Mouse (Mus musculus) kidney, postnatal 0 days (tissue): ENCODE data around the gene Ptchd3. TPM values are rescaled to one million over a fixed set of nuclear protein-coding genes. Genes with fewer than 3 reads are reported as not detected.

Experiments used
- ATAC-seq: fragments of 200-750 bp; cut with Nextera tagmentation; replicated peaks from 2 replicates; pipeline ENCODE4 v1.8.0; 2017; ENCODE audit warnings: low read depth, moderate number of reproducible peaks, moderate TSS enrichment, moderate library complexity; ENCODE audit not compliant: low FRiP score
- DNase-seq: peaks from one replicate; pipeline ENCODE4 v3.0.0-alpha.2; 2016; ENCODE audit warnings: low spot score
- H3K27ac ChIP-seq: fragments of 300-500 bp; sonication (generic); 2 replicates; pipeline ENCODE4 v1.5.1; 2014; ENCODE audit warnings: mild to moderate bottlenecking
- H3K27me3 ChIP-seq: fragments of 300-500 bp; sonication (generic); 2 replicates; pipeline ENCODE4 v1.6.1; 2014; ENCODE audit warnings: low read length, mixed read lengths; ENCODE audit not compliant: insufficient read depth
- H3K36me3 ChIP-seq: fragments of 300-500 bp; sonication (generic); 2 replicates; pipeline ENCODE4 v1.6.1; 2014; ENCODE audit warnings: low read length, mixed read lengths; ENCODE audit not compliant: insufficient read depth
- H3K4me1 ChIP-seq: fragments of 300-500 bp; sonication (generic); replicated peaks from 2 replicates; pipeline ENCODE4 v1.6.1; 2014; ENCODE audit warnings: antibody characterized with exemption, low read length, mixed read lengths; ENCODE audit not compliant: insufficient read depth
- H3K4me2 ChIP-seq: fragments of 300-500 bp; sonication (generic); 2 replicates; pipeline ENCODE4 v1.6.1; 2014; ENCODE audit warnings: mild to moderate bottlenecking, low read length, moderate library complexity, mixed read lengths
- H3K4me3 ChIP-seq: fragments of 300-500 bp; sonication (generic); replicated peaks from 2 replicates; pipeline ENCODE4 v1.5.1; 2014; ENCODE audit warnings: low read depth, low read length
- H3K9ac ChIP-seq: fragments of 300-500 bp; sonication (generic); 2 replicates; pipeline ENCODE4 v1.6.1; 2014; ENCODE audit warnings: low read depth, low read length
- H3K9me3 ChIP-seq: fragments of 300-500 bp; sonication (generic); replicated peaks from 2 replicates; pipeline ENCODE4 v1.6.1; 2016; ENCODE audit warnings: low read length, inconsistent platforms, mixed read lengths
- CTCF ChIP-seq: IDR thresholded peaks from 2 replicates; pipeline ENCODE4 v1.5.1; 2016; ENCODE audit warnings: antibody characterized with exemption, low read depth, mild to moderate bottlenecking, moderate library complexity
- WGBS: fragments of 180-500 bp; shearing (Covaris S2); extraction: QIAGEN DNeasy Blood & Tissue Kit; methylation state at CpG from one replicate; pipeline ENCODE4 v1.1.7; 2014; 5-methylcytosine and 5-hydroxymethylcytosine counted together
- polyA plus RNA-seq: library from polyadenylated mRNA; unstranded; fragments of >200 nt; fragmentation: Nextera tagmentation; extraction: Ambion mirVana; gene quantifications from 2 replicates; pipeline ENCODE4 v1.2.1, GENCODE M21; 2015

Gene Ptchd3
- not detected in 2 replicates for polyA plus RNA-seq

DNA sequence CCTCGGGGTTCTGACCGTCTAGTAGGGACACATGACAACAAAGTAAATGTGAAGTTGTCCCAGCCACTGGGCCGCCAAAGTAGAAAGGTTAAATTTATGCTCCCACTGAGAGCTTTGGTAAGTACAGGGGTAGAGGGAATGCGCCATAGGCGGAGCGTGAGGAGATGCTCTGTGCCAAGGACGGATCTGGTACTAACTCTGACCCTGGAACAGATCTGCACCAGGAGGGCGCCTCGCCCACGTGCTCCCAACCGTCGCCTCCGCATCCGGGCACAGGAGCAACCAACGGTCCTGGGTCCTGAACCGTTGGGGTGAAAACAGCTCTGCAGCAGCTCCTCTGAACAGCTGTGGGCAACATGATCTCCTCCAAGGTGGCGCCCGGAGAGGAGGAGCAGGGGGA, at the start of gene Ptchd3:
TSS of gene Ptchd3 (plus strand) at position 301 of the 400 bp plus-strand sequence.
- WGBS, result 60% methylated on average over 18 of the region's 18 CpGs
- DNase-seq (peak; percentile 18), ATAC-seq (no peak)

DNA sequence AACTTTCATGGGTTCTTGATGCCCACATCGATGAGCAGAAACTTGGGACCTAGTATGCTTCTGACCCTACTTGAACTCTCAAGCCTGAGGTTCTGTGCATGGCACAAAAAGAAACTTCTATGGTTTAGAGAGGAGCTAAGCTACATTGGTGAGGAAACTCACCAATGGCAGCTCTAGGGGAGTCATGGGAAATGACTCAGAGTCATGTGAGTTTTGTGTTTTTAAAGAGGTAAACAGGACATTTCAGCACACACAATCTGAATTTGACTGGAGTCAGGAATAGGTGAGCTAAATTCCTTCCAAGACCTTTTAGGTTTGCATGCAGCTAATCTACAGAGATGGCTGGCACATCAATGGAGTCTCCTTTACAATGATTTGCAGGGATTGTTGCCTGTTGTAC, 48.2 kb upstream of the Ptchd3 start:
- ATAC-seq (no peak), DNase-seq (no peak)
- no peaks in the 10 kb centered on the region for H3K9me3 ChIP-seq
- no peaks in the 10 kb centered on the region for H3K27me3 ChIP-seq
- H3K4me1 ChIP-seq, result no peaks in the 10 kb centered on the region
- H3K4me2 ChIP-seq, result no peak overlapping the region
- 85% methylated on average over 1 of the region's 1 CpGs for WGBS
- H3K27ac ChIP-seq, result no peak overlapping the region
- H3K36me3 ChIP-seq, result no peaks in the 10 kb centered on the region
- H3K4me3 ChIP-seq, result no peak overlapping the region
- no peak overlapping the region for H3K9ac ChIP-seq
- TF ChIP-seq CTCF, result no peak

More for the DNA sequence above, at the start of gene Ptchd3:
- H3K9ac ChIP-seq, result no peak within 1 kb of the TSS
- no peaks in the 10 kb centered on the region for H3K27me3 ChIP-seq
- no peak for TF ChIP-seq CTCF
- H3K36me3 ChIP-seq, result no peaks in the 10 kb centered on the region
- H3K27ac ChIP-seq, result no peak within 1 kb of the TSS
- H3K9me3 ChIP-seq, result no peaks in the 10 kb centered on the region
- no peaks in the 10 kb centered on the region for H3K4me1 ChIP-seq
- H3K4me2 ChIP-seq, result no peak within 1 kb of the TSS
- H3K4me3 ChIP-seq, result no peak within 1 kb of the TSS

DNA sequence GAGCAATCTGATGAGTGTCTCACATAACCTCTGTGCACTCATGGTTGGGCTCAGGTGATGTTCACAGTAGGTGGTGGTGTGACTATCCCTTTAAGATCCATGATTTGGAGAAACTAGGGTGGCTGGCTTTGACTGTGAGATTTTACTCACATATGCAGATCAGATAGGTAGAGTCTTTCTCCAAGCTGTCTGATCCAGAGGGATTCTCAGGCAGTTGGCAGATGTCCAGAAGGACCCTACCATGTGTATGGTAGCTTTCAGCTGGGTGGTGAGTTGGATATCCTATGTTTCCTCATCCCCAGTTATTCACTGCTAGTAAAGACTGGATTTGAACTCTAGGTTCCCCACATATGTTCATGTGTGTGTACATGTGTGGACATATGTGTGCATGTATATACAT, 42.6 kb upstream of the Ptchd3 start:
- Histone ChIP-seq H3K36me3 (no peaks in the 10 kb centered on the region), H3K4me2 (no peak overlapping the region), H3K9ac (no peak overlapping the region), H3K4me3 (no peak overlapping the region), H3K4me1 (no peaks in the 10 kb centered on the region), H3K27ac (no peak overlapping the region), H3K27me3 (no peaks in the 10 kb centered on the region), H3K9me3 (no peaks in the 10 kb centered on the region)
- DNase-seq (no peak), ATAC-seq (no peak)
- no peak for TF ChIP-seq CTCF

DNA sequence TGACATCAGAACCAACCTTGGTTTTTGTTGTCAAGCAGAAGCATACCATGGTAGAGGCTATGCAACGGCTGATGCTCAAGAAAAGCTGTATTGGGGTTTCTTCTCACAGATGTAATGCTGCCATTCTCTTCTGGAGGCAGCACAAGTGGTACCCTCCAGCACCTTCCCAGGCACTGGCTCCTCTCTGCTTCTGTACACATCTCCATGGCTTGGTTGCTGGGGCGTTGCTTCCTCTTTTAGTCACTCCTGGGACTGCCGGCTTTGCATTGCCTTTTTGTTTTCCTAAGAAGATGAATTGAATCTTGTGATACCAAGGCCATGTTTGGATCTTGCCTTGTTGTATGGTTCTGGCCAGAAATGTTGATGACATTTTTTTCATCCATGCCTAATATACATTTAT, 40.5 kb upstream of the Ptchd3 start:
- TF ChIP-seq CTCF, result no peak
- H3K27me3 ChIP-seq, result no peaks in the 10 kb centered on the region
- ATAC-seq, result no peak
- no peak overlapping the region for H3K4me2 ChIP-seq
- H3K9me3 ChIP-seq, result no peaks in the 10 kb centered on the region
- no peak for DNase-seq
- no peak overlapping the region for H3K27ac ChIP-seq
- no peak overlapping the region for H3K4me3 ChIP-seq
- H3K36me3 ChIP-seq, result no peaks in the 10 kb centered on the region
- no peak overlapping the region for H3K9ac ChIP-seq
- no peaks in the 10 kb centered on the region for H3K4me1 ChIP-seq
- WGBS, result 66% methylated on average over 3 of the region's 3 CpGs

DNA sequence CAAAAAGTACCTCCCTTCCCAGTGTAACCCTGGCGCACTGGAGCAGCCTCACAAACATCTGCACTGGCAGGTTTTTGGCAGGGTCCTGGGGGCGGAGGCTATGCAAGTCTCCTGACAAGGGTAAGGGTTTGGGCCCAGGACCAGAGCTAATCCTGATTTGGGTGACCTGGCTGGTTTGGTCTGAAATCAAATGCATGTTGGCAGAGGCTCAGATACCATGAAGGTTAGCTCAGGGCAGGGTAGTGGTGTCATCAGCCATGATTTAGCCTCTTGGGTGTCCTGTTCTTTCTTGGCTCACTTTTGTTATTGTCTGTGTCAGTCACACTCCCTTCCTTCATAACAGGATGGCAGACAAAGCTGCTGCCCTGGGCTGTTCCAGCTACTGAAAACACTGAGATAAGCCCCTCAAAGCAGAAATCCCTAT, 39.4 kb upstream of the Ptchd3 start:
- Histone ChIP-seq H3K4me2 (no peak overlapping the region), H3K4me1 (0 out of 2 replicates have a peak, but pooled peaks cover 3% of the 10 kb centered on the region), H3K27ac (no peak overlapping the region), H3K27me3 (no peaks in the 10 kb centered on the region), H3K4me3 (no peak overlapping the region), H3K9me3 (no peaks in the 10 kb centered on the region), H3K36me3 (no peaks in the 10 kb centered on the region), H3K9ac (no peak overlapping the region)
- ATAC-seq (no peak), DNase-seq (peak; percentile 22)
- WGBS, result 59% methylated on average over 2 of the region's 2 CpGs
- TF ChIP-seq CTCF, result no peak

DNA sequence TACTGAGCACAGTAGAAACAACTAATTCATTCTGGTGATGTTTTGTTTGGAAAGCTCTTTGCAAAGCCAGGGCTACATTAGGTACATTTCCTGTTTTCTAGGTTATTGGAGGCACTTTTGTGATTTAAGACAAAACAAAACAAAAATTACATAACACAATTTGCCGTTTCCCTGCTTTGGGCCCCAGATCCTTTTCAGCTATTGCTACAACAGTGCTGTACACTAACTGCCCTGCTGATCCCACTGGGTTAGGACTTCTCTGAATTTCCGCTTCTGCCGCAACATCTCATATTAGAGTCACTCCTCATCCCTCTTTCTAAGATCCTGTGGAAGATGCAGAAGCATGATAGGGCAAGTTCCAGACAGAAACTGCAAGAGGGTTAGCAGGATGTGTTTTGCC, 38.6 kb upstream of the Ptchd3 start:
- no peak overlapping the region for H3K9ac ChIP-seq
- H3K27ac ChIP-seq, result no peak overlapping the region
- H3K9me3 ChIP-seq, result no peaks in the 10 kb centered on the region
- H3K27me3 ChIP-seq, result no peaks in the 10 kb centered on the region
- 60% methylated on average over 3 of the region's 3 CpGs for WGBS
- DNase-seq (peak; percentile 25), ATAC-seq (no peak)
- H3K4me1 ChIP-seq, result 0 out of 2 replicates have a peak, but pooled peaks cover 3% of the 10 kb centered on the region
- no peak for TF ChIP-seq CTCF
- no peaks in the 10 kb centered on the region for H3K36me3 ChIP-seq
- no peak overlapping the region for H3K4me2 ChIP-seq
- no peak overlapping the region for H3K4me3 ChIP-seq

DNA sequence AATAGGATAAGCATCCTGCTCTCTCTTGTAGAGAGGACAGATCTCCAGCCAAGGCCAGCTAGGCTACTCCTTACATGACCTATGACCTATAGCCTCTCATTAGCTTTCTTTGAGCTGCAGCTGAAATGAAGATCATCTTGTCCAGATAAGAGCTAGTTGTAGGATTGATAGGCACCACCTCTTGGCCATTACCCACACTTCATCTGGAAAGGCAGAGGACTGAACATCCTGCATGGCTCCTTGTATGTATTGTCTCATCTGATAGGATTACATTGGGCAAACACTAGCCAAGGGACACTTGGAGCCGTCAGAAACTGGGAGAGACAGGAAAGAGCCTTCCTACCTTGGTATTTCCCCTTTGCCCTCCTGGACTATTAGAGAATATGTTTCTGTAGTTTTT, 38.1 kb upstream of the Ptchd3 start:
- no peaks in the 10 kb centered on the region for H3K27me3 ChIP-seq
- ATAC-seq, result no peak
- H3K36me3 ChIP-seq, result no peaks in the 10 kb centered on the region
- DNase-seq, result no peak
- H3K4me2 ChIP-seq, result no peak overlapping the region
- 0 out of 2 replicates have a peak, but pooled peaks cover 3% of the 10 kb centered on the region for H3K4me1 ChIP-seq
- H3K9ac ChIP-seq, result no peak overlapping the region
- H3K9me3 ChIP-seq, result no peaks in the 10 kb centered on the region
- TF ChIP-seq CTCF, result no peak
- H3K27ac ChIP-seq, result no peak overlapping the region
- no peak overlapping the region for H3K4me3 ChIP-seq
- 47% methylated on average over 1 of the region's 1 CpGs for WGBS
